Mouse (Mus musculus) testis, adult 2 months (tissue): ENCODE measurements around the gene Gkn1.

Source experiments
- CTCF ChIP-seq: fragments of 200-500 bp; IDR thresholded peaks from 2 replicates; pipeline ENCODE4 v1.5.1; 2012; ENCODE audit warnings: low read depth, mild to moderate bottlenecking, inconsistent platforms, low read length, moderate library complexity; ENCODE audit not compliant: control insufficient read depth, insufficient read depth, insufficient replicate concordance
- POLR2A ChIP-seq: fragments of 200-500 bp; IDR thresholded peaks from 2 replicates; pipeline ENCODE4 v1.6.1; 2012; ENCODE audit warnings: low read depth, mild to moderate bottlenecking, inconsistent platforms, low read length, moderate library complexity; ENCODE audit not compliant: control insufficient read depth

DNA sequence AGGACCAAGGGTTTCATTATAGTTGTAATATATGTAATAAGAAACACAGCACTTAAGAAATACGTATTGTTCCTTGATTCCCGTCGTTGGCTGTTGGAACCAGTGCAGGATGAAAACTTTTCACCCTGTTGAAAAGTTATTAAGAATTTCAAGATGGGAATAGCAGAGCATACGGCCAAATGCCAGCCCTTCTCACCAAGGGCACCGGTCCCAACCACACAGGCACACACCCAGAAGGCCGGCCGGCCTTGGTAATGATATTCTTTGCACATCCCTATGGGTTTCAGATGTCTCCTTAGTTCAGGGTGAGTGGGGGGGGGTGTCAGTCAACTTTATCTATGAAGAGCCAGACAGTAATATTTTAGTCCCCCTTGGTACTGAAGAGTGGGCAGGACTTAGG, 32.1 kb downstream of the Gkn1 start:
- TF ChIP-seq CTCF, result no peak
- TF ChIP-seq POLR2A, result no peak
